Mouse (Mus musculus) spleen, adult 2 months (tissue): Measurements from ENCODE around the gene Cldn22.
"Not testable (repeated sequence)": the region's sequence is repeated elsewhere in the genome, so short reads cannot be mapped to it uniquely, and the experiment has no call there.

ENCODE experiments used
- CTCF ChIP-seq: fragments of 200-500 bp; IDR thresholded peaks from 2 replicates; pipeline ENCODE4 v1.5.1; 2011; ENCODE audit warnings: mild to moderate bottlenecking, inconsistent platforms; ENCODE audit not compliant: insufficient read depth, insufficient read length, insufficient replicate concordance; ENCODE audit errors: extremely low read depth
- POLR2A ChIP-seq: fragments of 200-500 bp; IDR thresholded peaks from 2 replicates; pipeline ENCODE4 v1.6.1; 2011; ENCODE audit warnings: low read depth, low read length, inconsistent platforms

GRCm38 (mm10) chr8:47822541-47822940 lies 1.7 kb upstream of the Cldn22 start:
- not testable (repeated sequence) for TF ChIP-seq CTCF, POLR2A
